Mouse (Mus musculus) midbrain, postnatal 0 days (tissue): Measurements from ENCODE around the gene Sec16b. TPM values are rescaled to one million over a fixed set of nuclear protein-coding genes. Genes with fewer than 3 reads are reported as not detected.

Source experiments
- ATAC-seq: fragments of 200-750 bp; cut with Nextera tagmentation; 2 replicates; pipeline ENCODE4 v1.8.0; 2017; ENCODE audit warnings: moderate number of reproducible peaks, mild to moderate bottlenecking, moderate TSS enrichment, moderate library complexity; ENCODE audit not compliant: low FRiP score
- DNase-seq: peaks from one replicate; pipeline ENCODE4 v3.0.0-alpha.2; 2015; ENCODE audit warnings: low spot score
- H3K27ac ChIP-seq: fragments of 300-500 bp; sonication (generic); 2 replicates; pipeline ENCODE4 v1.5.1; 2014; ENCODE audit warnings: low read depth, mild to moderate bottlenecking, low read length, mixed read lengths
- H3K27me3 ChIP-seq: fragments of 300-500 bp; sonication (generic); 2 replicates; pipeline ENCODE4 v1.6.1; 2014; ENCODE audit warnings: low read length, control low read depth, mixed read lengths; ENCODE audit not compliant: insufficient read depth
- H3K36me3 ChIP-seq: fragments of 300-500 bp; sonication (generic); 2 replicates; pipeline ENCODE4 v1.6.1; 2014; ENCODE audit warnings: low read length, control low read depth, mixed read lengths; ENCODE audit not compliant: insufficient read depth
- H3K4me1 ChIP-seq: fragments of 300-500 bp; sonication (generic); 2 replicates; pipeline ENCODE4 v1.6.1; 2014; ENCODE audit warnings: mild to moderate bottlenecking, control low read depth, antibody characterized with exemption, low read length, mixed read lengths; ENCODE audit not compliant: insufficient read depth
- H3K4me2 ChIP-seq: fragments of 300-500 bp; sonication (generic); 2 replicates; pipeline ENCODE4 v1.6.1; 2014; ENCODE audit warnings: low read depth, mild to moderate bottlenecking, low read length, mixed read lengths; ENCODE audit not compliant: poor library complexity, severe bottlenecking
- H3K4me3 ChIP-seq: fragments of 300-500 bp; sonication (generic); 2 replicates; pipeline ENCODE4 v1.5.1; 2014; ENCODE audit warnings: low read depth, mild to moderate bottlenecking, low read length, moderate library complexity
- H3K9ac ChIP-seq: fragments of 300-500 bp; sonication (generic); replicated peaks from 2 replicates; pipeline ENCODE4 v1.6.1; 2014; ENCODE audit warnings: mild to moderate bottlenecking, low read length, moderate library complexity, mixed read lengths; ENCODE audit not compliant: poor library complexity, severe bottlenecking
- H3K9me3 ChIP-seq: fragments of 300-500 bp; sonication (generic); 2 replicates; pipeline ENCODE4 v1.6.1; 2016; ENCODE audit warnings: low read length, control low read depth
- CTCF ChIP-seq: IDR thresholded peaks from 2 replicates; pipeline ENCODE4 v1.5.1; 2016; ENCODE audit warnings: antibody characterized with exemption, mild to moderate bottlenecking
- WGBS: fragments of 180-500 bp; shearing (Covaris S2); extraction: QIAGEN DNeasy Blood & Tissue Kit; methylation state at CpG from one replicate; pipeline ENCODE4 v1.1.7; 2014; 5-methylcytosine and 5-hydroxymethylcytosine counted together
- polyA plus RNA-seq: library from polyadenylated mRNA; unstranded; fragments of >200 nt; fragmentation: Nextera tagmentation; extraction: Ambion mirVana; gene quantifications from 2 replicates; pipeline ENCODE4 v1.2.1, GENCODE M21; 2015
- total RNA-seq: library from RNA; depleted of rRNA; stranded (reverse); fragments of >200 nt; gene quantifications from 2 replicates; pipeline ENCODE4 v1.2.3, GENCODE M21; 2014

The Sec16b gene
- total and polyA plus RNA-seq, 2 experiments from 2014 or later, result 0.30 to 0.49 TPM

DNA sequence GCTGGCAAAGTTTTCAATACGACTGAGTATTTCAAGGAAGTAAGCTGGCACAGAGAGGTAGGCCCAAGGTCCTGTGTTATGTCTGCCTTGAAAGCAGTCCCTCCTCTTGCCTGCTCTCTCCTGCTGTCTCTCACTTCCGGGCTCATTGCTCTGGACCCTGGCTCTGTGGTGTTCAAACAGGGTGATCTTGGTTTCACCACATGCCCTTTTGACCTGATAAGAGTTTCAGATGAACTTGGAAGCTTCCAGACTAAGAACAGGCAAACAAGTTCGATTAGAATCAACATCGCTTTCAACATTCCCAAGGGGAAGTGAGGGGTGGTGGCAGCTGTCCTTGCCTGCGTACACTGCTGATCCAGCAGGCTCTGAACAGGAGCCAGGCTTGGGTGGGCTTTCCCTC is 20.1 kb downstream of the Sec16b start:
- Histone ChIP-seq H3K9me3 (no peaks in the 10 kb centered on the region), H3K27me3 (no peaks in the 10 kb centered on the region), H3K4me2 (no peak overlapping the region), H3K27ac (no peak overlapping the region), H3K4me3 (no peak overlapping the region), H3K4me1 (no peaks in the 10 kb centered on the region), H3K9ac (no peak overlapping the region), H3K36me3 (no peaks in the 10 kb centered on the region)
- no peak for ATAC-seq
- TF ChIP-seq CTCF, result no peak
- WGBS, result 76% methylated on average over 5 of the region's 5 CpGs
- no peak for DNase-seq

DNA sequence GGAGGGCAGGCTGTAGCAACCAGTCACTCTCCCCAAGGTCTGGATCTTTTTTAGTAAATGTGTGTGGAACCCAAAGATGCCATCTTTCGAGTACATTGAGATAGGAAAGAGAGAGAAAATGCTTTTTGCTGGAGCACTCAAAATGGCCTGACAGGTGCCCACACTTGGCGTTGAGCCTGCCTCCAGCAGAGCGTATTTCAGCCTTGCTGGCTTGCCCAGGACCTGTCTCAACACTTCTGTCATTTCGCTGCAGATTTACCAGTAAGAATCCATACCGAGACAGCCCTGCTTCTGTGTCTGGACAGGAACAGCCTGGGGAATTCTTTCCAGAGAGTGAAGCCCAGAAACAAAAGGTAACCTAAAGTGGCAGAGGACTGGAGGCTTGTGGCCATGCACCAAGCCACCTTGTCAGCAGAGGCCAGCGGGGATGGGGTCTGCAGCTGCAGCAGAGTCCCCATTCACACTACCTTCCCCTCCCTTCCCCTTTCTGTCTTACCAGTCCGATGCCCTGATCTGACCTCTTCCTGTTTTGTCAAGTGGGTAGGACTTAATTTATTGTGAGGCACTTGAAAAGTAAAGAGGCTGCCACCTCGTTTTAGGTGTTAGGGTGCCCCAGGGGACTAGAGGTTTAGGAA is 26.4 kb downstream of the Sec16b start:
- DNase-seq (peak; percentile 46), ATAC-seq (no peak)
- Histone ChIP-seq H3K9me3 (no peaks in the 10 kb centered on the region), H3K4me2 (no peak overlapping the region), H3K27me3 (no peaks in the 10 kb centered on the region), H3K4me3 (no peak overlapping the region), H3K36me3 (no peaks in the 10 kb centered on the region), H3K27ac (no peak overlapping the region), H3K4me1 (no peaks in the 10 kb centered on the region), H3K9ac (no peak overlapping the region)
- 54% methylated on average over 8 of the region's 8 CpGs for whole genome bisulfite sequencing
- TF ChIP-seq CTCF, result no peak

DNA sequence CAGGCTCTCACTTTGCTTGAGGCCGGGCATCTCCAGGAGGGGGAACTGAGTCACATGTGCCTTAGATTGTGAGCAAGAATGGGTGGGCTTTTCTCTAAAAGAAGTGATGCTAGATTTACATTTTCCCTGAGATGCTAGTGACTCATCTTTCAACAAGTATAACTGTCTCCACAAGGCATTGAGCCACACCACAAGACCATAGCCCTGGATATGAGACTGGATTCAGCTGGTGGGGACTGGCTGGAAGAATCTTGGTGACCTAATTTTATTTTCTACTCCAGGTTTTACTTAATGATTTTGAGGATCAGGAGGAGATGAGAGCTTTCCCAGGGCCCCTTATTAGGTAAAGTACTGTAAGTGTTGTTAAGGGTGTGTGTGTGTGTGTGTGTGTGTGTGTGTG is 29.0 kb downstream of the Sec16b start:
- ATAC-seq (no peak), DNase-seq (no peak)
- Histone ChIP-seq H3K4me2 (no peak overlapping the region), H3K4me3 (no peak overlapping the region), H3K36me3 (no peaks in the 10 kb centered on the region), H3K4me1 (no peaks in the 10 kb centered on the region), H3K27ac (no peak overlapping the region), H3K9ac (no peak overlapping the region), H3K27me3 (no peaks in the 10 kb centered on the region), H3K9me3 (no peaks in the 10 kb centered on the region)
- WGBS, result 95% methylated on average over 1 of the region's 1 CpGs
- no peak for TF ChIP-seq CTCF

DNA sequence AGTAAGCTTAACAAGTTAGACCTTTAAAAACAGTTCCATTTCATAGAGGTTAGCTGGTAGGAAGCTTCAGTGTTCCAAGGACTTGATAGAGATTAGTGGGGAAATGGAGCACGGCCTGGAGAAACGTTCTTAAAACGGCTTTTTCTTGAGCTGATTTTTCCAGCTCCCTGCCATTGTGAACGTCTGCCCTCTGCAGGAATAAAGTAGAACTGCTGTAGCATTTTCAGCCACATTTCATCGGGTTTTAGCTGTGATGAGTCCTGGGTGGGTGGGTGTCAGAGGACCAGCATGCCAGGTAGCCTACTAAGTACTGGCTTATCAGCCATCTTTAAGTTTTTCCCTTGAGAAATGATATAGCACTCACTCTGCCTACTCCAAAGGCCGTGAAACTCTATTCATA is 29.9 kb downstream of the Sec16b start:
- 11% methylated on average over 6 of the region's 6 CpGs for WGBS
- ATAC-seq (peak; percentile 62; the same call in 1 of the 2 replicates), DNase-seq (peak; percentile 84)
- 0 out of 2 replicates have a peak overlapping the region, but pooled peaks have one; percentile 26 for H3K27ac ChIP-seq
- no peaks in the 10 kb centered on the region for H3K36me3 ChIP-seq
- peak; percentile 96 for TF ChIP-seq CTCF
- no peaks in the 10 kb centered on the region for H3K27me3 ChIP-seq
- H3K4me3 ChIP-seq, result no peak overlapping the region
- 0 out of 2 replicates have a peak overlapping the region, but pooled peaks have one; percentile 4 for H3K4me2 ChIP-seq
- H3K4me1 ChIP-seq, result no peaks in the 10 kb centered on the region
- H3K9ac ChIP-seq, result no peak overlapping the region
- H3K9me3 ChIP-seq, result no peaks in the 10 kb centered on the region

DNA sequence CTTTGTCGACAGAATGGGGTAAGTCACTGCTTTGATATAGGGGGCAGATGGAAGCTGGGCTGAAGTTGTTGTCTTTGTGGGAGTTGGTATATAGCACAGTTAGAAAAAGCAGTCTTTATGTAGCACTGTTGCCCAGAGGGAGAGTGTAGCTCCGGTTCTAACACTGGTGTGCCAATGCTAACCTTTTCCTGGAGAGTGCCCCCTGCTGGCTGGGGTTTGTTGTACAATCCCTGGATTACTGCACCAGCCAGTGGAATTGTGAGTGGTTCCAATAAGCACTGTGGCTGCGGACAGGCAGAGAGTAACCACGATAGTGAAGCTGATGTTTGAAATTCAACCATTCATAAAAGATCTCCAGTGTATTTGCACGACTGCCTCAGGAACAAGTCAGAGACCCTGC is 31.1 kb downstream of the Sec16b start:
- H3K27ac ChIP-seq, result no peak overlapping the region
- no peak for DNase-seq
- peak; percentile 34; the same call in 1 of the 2 replicates for TF ChIP-seq CTCF
- no peaks in the 10 kb centered on the region for H3K4me1 ChIP-seq
- no peaks in the 10 kb centered on the region for H3K9me3 ChIP-seq
- 88% methylated on average over 5 of the region's 5 CpGs for WGBS
- H3K9ac ChIP-seq, result no peak overlapping the region
- H3K4me3 ChIP-seq, result no peak overlapping the region
- no peaks in the 10 kb centered on the region for H3K36me3 ChIP-seq
- no peaks in the 10 kb centered on the region for H3K27me3 ChIP-seq
- no peak for ATAC-seq
- H3K4me2 ChIP-seq, result no peak overlapping the region

DNA sequence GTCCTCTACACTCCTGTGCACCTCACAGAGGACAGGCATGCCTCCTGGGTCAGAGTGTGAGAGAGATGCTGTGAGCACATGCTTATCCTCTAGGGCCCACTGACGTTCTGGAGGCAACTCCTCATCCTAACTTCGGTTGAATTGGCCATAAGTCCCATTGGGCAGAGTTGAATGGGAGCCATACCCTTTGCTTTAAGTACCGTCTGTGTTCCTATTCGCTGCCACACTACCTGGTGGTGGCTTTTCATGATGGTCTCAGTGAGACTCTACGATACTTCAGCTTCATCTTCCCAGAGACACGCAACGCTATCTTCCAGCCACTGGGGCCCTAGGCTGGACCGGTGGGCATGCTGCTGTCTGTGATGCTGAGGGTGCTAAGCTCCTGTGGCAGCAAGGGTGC is 38.5 kb downstream of the Sec16b start:
- DNase-seq (no peak), ATAC-seq (no peak)
- no peak overlapping the region for H3K27ac ChIP-seq
- TF ChIP-seq CTCF, result no peak
- H3K27me3 ChIP-seq, result no peaks in the 10 kb centered on the region
- no peak overlapping the region for H3K4me2 ChIP-seq
- H3K36me3 ChIP-seq, result no peaks in the 10 kb centered on the region
- no peak overlapping the region for H3K4me3 ChIP-seq
- no peaks in the 10 kb centered on the region for H3K9me3 ChIP-seq
- no peaks in the 10 kb centered on the region for H3K4me1 ChIP-seq
- H3K9ac ChIP-seq, result no peak overlapping the region
- WGBS, result 92% methylated on average over 8 of the region's 8 CpGs
